Mouse (Mus musculus) spleen, adult 2 months (tissue): ENCODE data around the gene Elmsan1. TPM values are rescaled to one million over a fixed set of nuclear protein-coding genes. Genes with fewer than 3 reads are reported as not detected.

ENCODE experiments used
- DNase-seq, 2 experiments: peaks; one replicate each; pipeline versions ENCODE4 v3.0.0 to v3.0.0-alpha.2; 2012 to 2021; ENCODE audit warnings: low spot score in 2 of 2, low read depth in 1 of 2
- H3K27ac ChIP-seq: fragments of 200-500 bp; 2 replicates; pipeline ENCODE4 v1.5.1; 2012; ENCODE audit warnings: low read length, inconsistent platforms; ENCODE audit not compliant: insufficient read depth
- H3K27me3 ChIP-seq: fragments of 200-500 bp; 2 replicates; pipeline ENCODE4 v1.6.1; 2012; ENCODE audit warnings: mild to moderate bottlenecking, moderate library complexity, low read length, inconsistent platforms; ENCODE audit not compliant: control insufficient read depth, insufficient read depth
- H3K36me3 ChIP-seq: fragments of 200-500 bp; 2 replicates; pipeline ENCODE4 v1.6.1; 2012; ENCODE audit warnings: mild to moderate bottlenecking, low read length, inconsistent platforms; ENCODE audit not compliant: control insufficient read depth, insufficient read depth
- H3K4me1 ChIP-seq: fragments of 200-500 bp; 2 replicates; pipeline ENCODE4 v1.6.1; 2011; ENCODE audit warnings: inconsistent platforms; ENCODE audit not compliant: control insufficient read depth, insufficient read depth, insufficient read length
- H3K4me3 ChIP-seq: fragments of 200-500 bp; 2 replicates; pipeline ENCODE4 v1.5.1; 2011; ENCODE audit warnings: mild to moderate bottlenecking, inconsistent platforms; ENCODE audit not compliant: insufficient read depth, insufficient read length; ENCODE audit errors: extremely low read depth
- CTCF ChIP-seq: fragments of 200-500 bp; IDR thresholded peaks from 2 replicates; pipeline ENCODE4 v1.5.1; 2011; ENCODE audit warnings: mild to moderate bottlenecking, inconsistent platforms; ENCODE audit not compliant: insufficient read depth, insufficient read length, insufficient replicate concordance; ENCODE audit errors: extremely low read depth
- POLR2A ChIP-seq: fragments of 200-500 bp; IDR thresholded peaks from 2 replicates; pipeline ENCODE4 v1.6.1; 2011; ENCODE audit warnings: low read depth, low read length, inconsistent platforms
- WGBS: fragments of 180-500 bp; shearing (Covaris S2); methylation state at CpG from one replicate; pipeline ENCODE4 v1.1.7; 2018; 5-methylcytosine and 5-hydroxymethylcytosine counted together
- polyA plus RNA-seq: library from polyadenylated mRNA; depleted of rRNA; stranded (reverse); fragments of >200 nt; gene quantifications from 2 replicates; pipeline ENCODE4 v1.2.3, GENCODE M21; 2012

Elmsan1 gene
- polyA plus RNA-seq, 1 experiment: 30.6 TPM

- Histone ChIP-seq H3K4me1 (0 out of 2 replicates have a peak, but pooled peaks cover 4% of the 10 kb centered on the region), H3K36me3 (peaks cover 54% of the 10 kb centered on the region), H3K4me3 (no peak overlapping the region), H3K27ac (no peak overlapping the region), H3K27me3 (no peaks in the 10 kb centered on the region)
- TF ChIP-seq CTCF (no peak), POLR2A (no peak)
- WGBS: 84% methylated on average over 32 of the region's 32 CpGs
- no peak for DNase-seq
These were observed 66.1 kb downstream of the Elmsan1 start for GRCm38 (mm10) chr12:84152352-84153190.

GRCm38 (mm10) chr12:84151911-84152310, 66.8 kb downstream of the Elmsan1 start:
- no peak overlapping the region for H3K4me3 ChIP-seq
- TF ChIP-seq POLR2A: no peak
- TF ChIP-seq CTCF: no peak
- no peak for DNase-seq
- H3K27ac ChIP-seq: no peak overlapping the region; the same call in 1 of the 2 replicates
- peaks cover 49% of the 10 kb centered on the region for H3K36me3 ChIP-seq
- WGBS: 92% methylated on average over 10 of the region's 10 CpGs
- H3K27me3 ChIP-seq: no peaks in the 10 kb centered on the region
- H3K4me1 ChIP-seq: 0 out of 2 replicates have a peak, but pooled peaks cover 4% of the 10 kb centered on the region

- peaks cover 40% of the 10 kb centered on the region for H3K36me3 ChIP-seq
- H3K27me3 ChIP-seq: no peaks in the 10 kb centered on the region
- 63% methylated on average over 6 of the region's 6 CpGs for WGBS
- no peak overlapping the region for H3K27ac ChIP-seq
- no peak for DNase-seq
- H3K4me3 ChIP-seq: no peak overlapping the region
- 0 out of 2 replicates have a peak, but pooled peaks cover 4% of the 10 kb centered on the region for H3K4me1 ChIP-seq
- no peak for TF ChIP-seq POLR2A
- TF ChIP-seq CTCF: no peak
These were observed 67.7 kb downstream of the Elmsan1 start for GRCm38 (mm10) chr12:84150976-84151375.

GRCm38 (mm10) chr12:84149971-84150370, 68.7 kb downstream of the Elmsan1 start:
- Histone ChIP-seq H3K4me1 (0 out of 2 replicates have a peak, but pooled peaks cover 4% of the 10 kb centered on the region), H3K27me3 (no peaks in the 10 kb centered on the region), H3K4me3 (no peak overlapping the region), H3K27ac (no peak overlapping the region), H3K36me3 (peaks cover 33% of the 10 kb centered on the region)
- DNase-seq: no peak
- 96% methylated on average over 15 of the region's 15 CpGs for WGBS
- TF ChIP-seq POLR2A (no peak), CTCF (no peak)

GRCm38 (mm10) chr12:84148622-84149012, 70.1 kb downstream of the Elmsan1 start:
- peaks cover 26% of the 10 kb centered on the region for H3K36me3 ChIP-seq
- no peaks in the 10 kb centered on the region for H3K27me3 ChIP-seq
- DNase-seq: no peak
- no peak overlapping the region for H3K27ac ChIP-seq
- H3K4me1 ChIP-seq: 0 out of 2 replicates have a peak, but pooled peaks cover 4% of the 10 kb centered on the region
- TF ChIP-seq POLR2A (no peak), CTCF (no peak)
- H3K4me3 ChIP-seq: peak overlapping the region; percentile 56; the same call in 1 of the 2 replicates
- 38% methylated on average over 10 of the region's 10 CpGs for WGBS

- Histone ChIP-seq H3K4me1 (0 out of 2 replicates have a peak, but pooled peaks cover 4% of the 10 kb centered on the region), H3K27ac (no peak within 1 kb of the TSS), H3K4me3 (peak within 1 kb of the TSS; percentile 56), H3K27me3 (no peaks in the 10 kb centered on the region), H3K36me3 (peaks cover 23% of the 10 kb centered on the region)
- WGBS: 8% methylated on average over 50 of the region's 50 CpGs
- TF ChIP-seq CTCF (peak; percentile 21; the same call in 1 of the 2 replicates), POLR2A (no peak)
- peak; percentile 33 to 48 for DNase-seq
These were observed 70.6 kb downstream of the Elmsan1 start, which contains the start of gene Pnma1 for GRCm38 (mm10) chr12:84147954-84148621. Gene Pnma1 (minus strand): TSS chr12:84148489.
